Mouse (Mus musculus) inflammation-experienced regulatory T-cells, adult 16 weeks (primary cell): Measurements from ENCODE around the gene Gm10647. TPM values are rescaled to one million over a fixed set of nuclear protein-coding genes. Genes with fewer than 3 reads are reported as not detected.

ENCODE experiments used
- polyA plus RNA-seq: library from polyadenylated mRNA; unstranded; fragments of 100-300 nt; shearing (Covaris generic); gene quantifications from one replicate; pipeline ENCODE4 v1.2.1, GENCODE M21; 2017

Gm10647 gene
- not detected for polyA plus RNA-seq

GRCm38 (mm10) chr9:66796739-66797138, at the start of gene Gm10647:
TSS of gene Gm10647 (plus strand) at chr9:66797039.

GRCm38 (mm10) chr9:66795464-66796324, 1.1 kb upstream of the Gm10647 start, which contains the start of gene Aph1b:
TSS of gene Aph1b (minus strand) at chr9:66795490.

GRCm38 (mm10) chr9:66834318-66835096, 37.7 kb downstream of the Gm10647 start, which contains the start of gene Aph1c:
TSS of gene Aph1c (minus strand) at chr9:66834726.

Other genes starting within 250 kb of the Gm10647 start
- 191 TPM for gene Usp3, start 203.9 kb upstream of the Gm10647 start, polyA plus RNA-seq
- 6.1 TPM for gene Car12, start 83.4 kb upstream of the Gm10647 start, polyA plus RNA-seq
- 2.5 TPM for gene Aph1b, start 1.5 kb upstream of the Gm10647 start, polyA plus RNA-seq
- 0.67 TPM for gene Aph1c, start 37.7 kb downstream of the Gm10647 start, polyA plus RNA-seq
- gene Rab8b, start 122.6 kb downstream of the Gm10647 start, polyA plus RNA-seq = 202 TPM
- gene Rps27l, start 149.0 kb downstream of the Gm10647 start, polyA plus RNA-seq = 215 TPM
- 3.5 TPM for gene Lactb, start 178.4 kb downstream of the Gm10647 start, polyA plus RNA-seq